Mouse (Mus musculus): Measurements from ENCODE around the gene Cdcp2. TPM values are rescaled to one million over a fixed set of nuclear protein-coding genes. Genes with fewer than 3 reads are reported as not detected.

Cdcp2 gene
- polyA plus RNA-seq (2014; fragmentation: Illumina TruSeq; extraction: RNeasy Lipid Tissue Mini Kit (QIAGEN cat#74804)) = not detected

GRCm38 (mm10) chr4:107096841-107097373 is at the start of gene Cdcp2:
TSS of gene Cdcp2 (plus strand) at chr4:107096891.

GRCm38 (mm10) chr4:107066252-107067124 is 30.2 kb upstream of the Cdcp2 start, which contains the start of the genes Mrpl37 and Cyb5rl:
TSS of gene Mrpl37 (minus strand) at chr4:107066868.
TSS of gene Cyb5rl (plus strand) at chr4:107066988.

Other genes with a start within 250 kb of the Cdcp2 start
- gene Ssbp3, start 186.2 kb upstream of the Cdcp2 start, polyA plus RNA-seq (2014; fragmentation: Illumina TruSeq; extraction: RNeasy Lipid Tissue Mini Kit (QIAGEN cat#74804)) = 119 TPM
- gene Mrpl37, start 30.0 kb upstream of the Cdcp2 start, polyA plus RNA-seq (2014; fragmentation: Illumina TruSeq; extraction: RNeasy Lipid Tissue Mini Kit (QIAGEN cat#74804)) = 21.8 TPM
- 1.5 TPM for gene Cyb5rl, start 29.9 kb upstream of the Cdcp2 start, polyA plus RNA-seq (2014; fragmentation: Illumina TruSeq; extraction: RNeasy Lipid Tissue Mini Kit (QIAGEN cat#74804))
- 644 TPM for gene Tmem59, start 81.5 kb downstream of the Cdcp2 start, polyA plus RNA-seq (2014; fragmentation: Illumina TruSeq; extraction: RNeasy Lipid Tissue Mini Kit (QIAGEN cat#74804))
- gene Tceanc2, start 82.2 kb downstream of the Cdcp2 start, polyA plus RNA-seq (2014; fragmentation: Illumina TruSeq; extraction: RNeasy Lipid Tissue Mini Kit (QIAGEN cat#74804)) = 48.4 TPM
- gene Ldlrad1, start 112.3 kb downstream of the Cdcp2 start, polyA plus RNA-seq (2014; fragmentation: Illumina TruSeq; extraction: RNeasy Lipid Tissue Mini Kit (QIAGEN cat#74804)) = not detected
- gene Lrrc42, start 156.6 kb downstream of the Cdcp2 start, polyA plus RNA-seq (2014; fragmentation: Illumina TruSeq; extraction: RNeasy Lipid Tissue Mini Kit (QIAGEN cat#74804)) = 52.7 TPM
- 99.8 TPM for gene Hspb11, start 156.7 kb downstream of the Cdcp2 start, polyA plus RNA-seq (2014; fragmentation: Illumina TruSeq; extraction: RNeasy Lipid Tissue Mini Kit (QIAGEN cat#74804))
- 1.3 TPM for gene Dio1, start 210.3 kb downstream of the Cdcp2 start, polyA plus RNA-seq (2014; fragmentation: Illumina TruSeq; extraction: RNeasy Lipid Tissue Mini Kit (QIAGEN cat#74804))
- 36.7 TPM for gene Yipf1, start 217.5 kb downstream of the Cdcp2 start, polyA plus RNA-seq (2014; fragmentation: Illumina TruSeq; extraction: RNeasy Lipid Tissue Mini Kit (QIAGEN cat#74804))

All from ovary, adult 10 weeks (tissue).